Mouse (Mus musculus) megakaryocyte, embryonic 14.5 days (primary cell): ENCODE measurements around the gene Taf1b.
"Not testable (repeated sequence)": the region's sequence is repeated elsewhere in the genome, so short reads cannot be mapped to it uniquely, and the experiment has no call there.

Experiments
- FLI1 ChIP-seq: IDR thresholded peaks from 2 replicates; pipeline ENCODE4 v1.6.1; 2012; ENCODE audit warnings: low read length, inconsistent platforms, mixed read lengths
- GATA1 ChIP-seq: IDR thresholded peaks from 3 replicates; pipeline ENCODE4 v1.6.1; 2012; ENCODE audit warnings: mixed read lengths, low read length, inconsistent platforms, borderline replicate concordance

DNA sequence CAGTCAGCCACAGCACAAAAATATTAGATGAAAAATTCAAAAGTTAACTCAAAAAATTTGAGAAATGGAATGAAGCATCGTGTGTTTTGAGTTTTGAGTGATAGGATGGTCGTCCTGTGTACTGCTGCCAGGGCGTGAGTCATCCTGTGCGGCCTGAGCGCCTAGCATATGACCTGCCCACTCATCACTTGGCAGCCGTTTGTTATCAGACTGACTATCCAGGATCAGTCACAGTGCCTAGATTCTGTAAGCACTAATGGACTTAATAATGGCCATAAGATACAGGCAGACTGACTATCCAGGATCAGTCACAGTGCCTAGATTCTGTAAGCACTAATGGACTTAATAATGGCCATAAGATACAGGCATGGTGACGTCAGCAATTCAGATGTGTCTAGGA is 26.9 kb downstream of the Taf1b start:
- not testable (repeated sequence) for TF ChIP-seq GATA1, FLI1
